Mouse (Mus musculus): Measurements from ENCODE around the gene Hoxb8.

Hoxb8 gene

GRCm38 (mm10) chr11:96299781-96300180, 18.1 kb downstream of the Hoxb8 start:
- no peak for DNase-seq (ENCODE audit: low spot score)

DNA sequence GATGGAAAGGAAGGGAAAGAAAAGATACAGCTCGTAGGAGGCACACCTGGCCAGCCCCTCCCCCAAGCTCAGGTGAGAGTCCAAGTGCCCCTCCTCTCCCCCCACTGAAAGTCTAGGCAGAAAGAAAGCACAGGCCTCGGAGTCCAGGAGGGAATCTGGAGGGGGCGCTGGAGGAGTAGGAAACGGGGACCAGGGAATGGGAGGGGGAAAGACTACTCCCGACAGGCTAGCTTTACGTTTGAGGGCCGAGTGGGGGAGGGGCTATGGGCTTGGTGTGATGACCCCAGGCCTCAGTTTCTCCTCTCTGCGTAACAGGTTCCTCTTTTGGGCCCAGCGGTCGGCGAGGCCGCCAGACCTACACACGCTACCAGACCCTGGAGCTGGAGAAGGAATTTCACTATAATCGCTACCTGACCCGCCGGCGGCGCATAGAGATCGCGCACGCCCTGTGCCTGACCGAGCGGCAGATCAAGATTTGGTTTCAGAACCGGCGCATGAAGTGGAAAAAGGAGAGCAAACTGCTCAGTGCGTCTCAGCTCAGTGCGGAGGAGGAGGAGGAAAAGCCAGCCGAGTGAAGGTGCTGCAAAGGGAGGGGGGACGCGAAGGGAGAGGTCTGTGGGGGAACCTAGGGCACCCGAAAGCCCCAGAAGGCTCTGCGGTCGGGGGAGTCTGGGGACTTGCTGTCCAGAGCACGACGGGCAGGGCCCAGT, 18.8 kb downstream of the Hoxb8 start:
- DNase-seq (ENCODE audit: low spot score), result no peak

GRCm38 (mm10) chr11:96301064-96301431, 19.3 kb downstream of the Hoxb8 start:
- no peak for DNase-seq (ENCODE audit: low spot score)

- peak; percentile 39 for DNase-seq (ENCODE audit: low spot score)
Observed at GRCm38 (mm10) chr11:96301837-96302236, 20.1 kb downstream of the Hoxb8 start.

DNA sequence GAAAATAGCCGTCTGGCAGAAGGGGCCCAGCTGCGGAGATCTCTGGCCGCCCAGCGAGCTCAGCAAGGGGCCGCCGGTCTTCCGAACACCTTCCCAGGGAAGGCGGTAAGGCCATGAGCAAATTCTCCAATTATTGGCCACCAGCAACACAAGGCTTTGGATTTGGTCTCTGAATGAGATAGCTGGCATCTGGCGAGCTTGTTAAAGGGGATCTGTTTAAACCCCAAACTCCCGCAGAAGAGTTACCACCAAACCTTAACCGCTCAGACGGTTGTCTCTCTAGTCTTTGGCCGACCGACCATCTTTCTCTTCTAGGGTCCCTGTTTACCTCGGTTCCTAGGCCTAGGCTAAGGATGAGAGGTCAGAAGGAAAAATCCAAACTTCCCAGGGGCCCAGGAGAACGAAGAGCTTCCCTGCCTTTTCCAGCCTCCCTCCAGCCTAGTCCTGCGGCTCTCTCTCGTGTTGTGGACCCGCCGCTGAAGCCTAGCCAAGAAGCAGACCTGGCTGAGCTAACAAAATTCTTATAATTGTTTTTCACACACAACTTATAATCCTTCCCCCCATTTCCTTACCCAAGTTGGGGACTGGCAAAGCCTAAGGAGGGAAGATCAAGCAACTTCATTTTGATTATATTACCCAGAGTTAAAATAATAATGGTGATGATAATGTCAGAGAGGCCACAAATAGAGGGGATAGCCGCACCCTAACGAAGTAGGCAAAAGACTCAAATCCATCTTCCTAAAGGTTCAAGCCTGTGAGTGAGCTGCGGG, 20.9 kb downstream of the Hoxb8 start:
- DNase-seq (ENCODE audit: low spot score), result no peak

- no peak for DNase-seq (ENCODE audit: low spot score)
Observed at GRCm38 (mm10) chr11:96303151-96304099, 21.7 kb downstream of the Hoxb8 start, which contains the start of gene Hoxb5. Hoxb5 (plus strand) TSS chr11:96303336.

GRCm38 (mm10) chr11:96304381-96305195, 22.9 kb downstream of the Hoxb8 start:
- DNase-seq (ENCODE audit: low spot score), result no peak

- no peak for DNase-seq (ENCODE audit: low spot score)
Observed at GRCm38 (mm10) chr11:96305505-96306182, 23.9 kb downstream of the Hoxb8 start.

DNA sequence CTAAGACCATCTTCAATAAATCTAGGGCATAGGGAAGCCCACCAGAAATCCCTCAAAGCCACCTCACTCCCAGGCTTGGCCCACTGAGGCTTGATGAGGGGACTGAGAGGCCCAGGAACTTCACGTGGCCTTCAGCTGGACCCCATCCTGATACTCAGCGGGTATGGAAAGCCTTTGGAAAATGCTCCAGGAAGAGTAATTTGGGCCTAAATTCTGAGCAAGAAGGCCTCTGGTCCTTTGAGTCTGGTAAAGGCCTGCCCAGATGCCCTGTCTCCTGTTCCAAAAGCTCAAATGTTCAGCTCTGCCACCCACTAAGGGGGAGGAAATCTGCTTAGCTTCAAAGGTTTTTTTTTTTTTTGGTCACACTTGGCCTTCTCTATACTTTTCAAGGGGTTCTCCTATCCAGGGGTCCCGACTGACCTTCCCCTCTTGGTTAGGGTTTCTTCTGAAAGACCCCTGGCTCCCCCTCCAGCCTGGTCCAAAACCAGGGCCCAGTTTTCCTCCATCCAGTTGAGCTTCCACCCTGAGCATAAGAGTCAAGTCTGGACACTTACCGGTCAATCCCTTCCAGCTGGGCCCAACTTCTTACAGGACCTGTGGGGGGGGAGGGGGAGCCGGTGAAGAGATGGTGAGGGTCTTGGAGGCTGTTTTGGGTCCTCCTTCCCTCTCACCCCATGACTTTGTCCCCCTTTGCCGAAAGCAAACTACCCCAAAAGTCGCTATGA, 24.6 kb downstream of the Hoxb8 start:
- no peak for DNase-seq (ENCODE audit: low spot score)

GRCm38 (mm10) chr11:96306908-96307269, 25.2 kb downstream of the Hoxb8 start:
- DNase-seq (ENCODE audit: low spot score), result no peak

DNA sequence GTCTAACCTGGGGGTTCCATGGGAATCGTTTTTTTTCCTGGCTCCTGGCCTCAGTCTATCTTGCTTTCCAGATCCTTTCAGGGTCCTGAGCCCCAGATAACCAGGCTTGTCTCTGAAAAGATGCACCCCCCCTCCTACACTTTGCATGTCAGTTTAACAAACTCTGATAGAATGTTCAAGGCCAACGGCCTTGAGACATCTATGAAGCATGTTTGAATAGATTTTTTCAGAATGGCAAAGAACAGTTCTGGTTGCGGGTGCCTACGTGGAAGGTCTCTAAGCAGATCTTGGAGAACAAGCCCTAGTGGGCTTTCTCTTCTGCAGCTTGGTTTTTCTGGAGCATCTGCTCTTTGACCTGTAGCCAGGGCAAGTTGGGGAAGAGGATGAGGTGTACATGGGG, 27.1 kb downstream of the Hoxb8 start:
- DNase-seq (ENCODE audit: low spot score), result no peak

- DNase-seq (ENCODE audit: low spot score), result no peak
Observed at GRCm38 (mm10) chr11:96309288-96309687, 27.6 kb downstream of the Hoxb8 start.

DNA sequence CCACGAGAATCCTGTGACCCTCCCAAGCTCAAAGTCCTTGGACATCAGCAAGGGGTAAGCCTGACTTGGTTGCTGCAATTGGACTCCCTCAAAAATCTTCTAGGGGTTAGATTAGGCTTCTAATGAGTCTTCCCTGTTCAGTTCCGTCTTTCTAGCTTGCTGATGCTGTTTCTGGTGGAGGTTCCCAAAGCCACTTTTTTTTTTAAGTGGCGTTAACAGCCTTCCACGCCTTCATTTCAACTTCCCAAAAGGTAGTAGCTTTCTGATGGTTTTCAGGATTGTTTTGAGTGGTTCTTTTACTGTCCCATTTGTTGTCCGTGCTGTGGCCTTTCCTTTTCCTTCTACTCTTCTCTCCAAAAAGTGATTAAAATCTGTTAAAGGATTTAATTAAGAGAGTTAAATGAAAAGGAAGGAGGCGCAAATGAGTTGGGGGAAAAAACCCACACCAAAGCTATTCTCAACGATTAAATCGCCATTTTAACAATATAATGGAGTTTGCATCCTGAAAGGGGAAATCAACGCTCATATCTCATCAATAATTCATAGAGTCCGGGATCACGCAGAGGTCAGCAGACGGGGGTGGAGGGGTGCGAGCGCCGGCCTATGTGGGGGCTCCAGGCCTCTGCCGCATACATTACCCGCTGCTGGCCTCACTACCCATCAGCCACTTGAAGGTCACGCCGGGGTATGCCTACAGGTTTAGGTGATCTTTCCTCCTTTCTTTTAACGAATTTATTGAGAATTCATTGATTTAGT, 28.7 kb downstream of the Hoxb8 start:
- DNase-seq (ENCODE audit: low spot score), result no peak

GRCm38 (mm10) chr11:96311097-96311496, 29.4 kb downstream of the Hoxb8 start:
- no peak for DNase-seq (ENCODE audit: low spot score)

GRCm38 (mm10) chr11:96311520-96312417, 30.1 kb downstream of the Hoxb8 start:
- no peak for DNase-seq (ENCODE audit: low spot score)

GRCm38 (mm10) chr11:96313134-96313533, 31.4 kb downstream of the Hoxb8 start:
- no peak for DNase-seq (ENCODE audit: low spot score)

- no peak for DNase-seq (ENCODE audit: low spot score)
Observed at GRCm38 (mm10) chr11:96313806-96314428, 32.2 kb downstream of the Hoxb8 start.

Measured in left cerebral cortex, adult 11 months (tissue).